Mouse (Mus musculus): Measurements from ENCODE around the gene BC029722. TPM values are rescaled to one million over a fixed set of nuclear protein-coding genes. Genes with fewer than 3 reads are reported as not detected.

Gene BC029722
- total and polyA plus RNA-seq, 3 experiments: 12.4 to 33.8 (median 22.7) TPM

- TF ChIP-seq EP300 (IDR thresholded peaks at IDR 0.05; ENCODE audit: low read length) (no peak), CTCF (conservative IDR thresholded peaks at IDR 0.05 in 1 of 2, IDR thresholded peaks at IDR 0.05 in 1 of 2; ENCODE audit: low read depth in 2 of 2, low read length in 2 of 2) (no peak), USF2 (conservative IDR thresholded peaks at IDR 0.05; ENCODE audit: low read depth, low read length) (no peak), CHD1 (IDR thresholded peaks at IDR 0.05; ENCODE audit: low read depth, low read length) (peak; percentile 60), MXI1 (IDR thresholded peaks at IDR 0.05; ENCODE audit: low read depth, low read length) (peak; percentile 94), RCOR1 (conservative IDR thresholded peaks at IDR 0.05; ENCODE audit: low read depth, low read length) (0 out of 2 replicates have a peak, but pooled peaks have one; percentile 24), E2F4 (IDR thresholded peaks at IDR 0.05; ENCODE audit: insufficient replicate concordance, low read depth, low read length) (0 out of 2 replicates have a peak, but pooled peaks have one; percentile 61), TBP (conservative IDR thresholded peaks at IDR 0.05; ENCODE audit: low read depth, low read length) (peak; percentile 43; the same call in 1 of the 2 replicates), MYC (IDR thresholded peaks at IDR 0.05; ENCODE audit: low read depth, low read length) (peak; percentile 86), ETS1 (conservative IDR thresholded peaks at IDR 0.05; ENCODE audit: low read depth, low read length) (peak; percentile 50; the same call in 1 of the 2 replicates), JUND (conservative IDR thresholded peaks at IDR 0.05; ENCODE audit: low read depth, low read length) (no peak), IRF4 (IDR thresholded peaks at IDR 0.05; ENCODE audit: low read depth, low read length) (peak; percentile 68), POLR2A (IDR thresholded peaks at IDR 0.05; ENCODE audit: low read depth, low read length) (peak; percentile 91), ZNF384 (IDR thresholded peaks at IDR 0.05; ENCODE audit: low read depth, low read length) (no peak), ZMIZ1 (IDR thresholded peaks at IDR 0.05; ENCODE audit: low read depth, low read length) (peak; percentile 95)
Observed at GRCm38 (mm10) chr2:155826630-155827424, 7.6 kb upstream of the BC029722 start, which contains the start of gene Eif6 (continued).

- peaks cover 4 to 38% of the 10 kb centered on the region in 2 experiments; a peak in 3 of 4 replicates for H3K4me1 ChIP-seq (ENCODE audit: control insufficient read depth in 1 of 2, insufficient read depth in 2 of 2)
- peak; percentile 50 for DNase-seq (ENCODE audit: extremely low read depth)
- no peaks in the 10 kb centered on the region for H3K9me3 ChIP-seq (replicated peaks; ENCODE audit: low read length)
Observed at GRCm38 (mm10) chr2:155825904-155826629, 6.8 kb upstream of the BC029722 start.

More at GRCm38 (mm10) chr2:155825904-155826629, 6.8 kb upstream of the BC029722 start:
- Histone ChIP-seq H3K4me3 (replicated peaks in 1 of 3; ENCODE audit: low read depth in 2 of 3, low read length in 2 of 3, poor library complexity in 1 of 3) (peak overlapping the region; percentile 79 to 95 (median 92)), H3K79me2 (replicated peaks; ENCODE audit: control insufficient read depth, extremely low read depth, insufficient read depth, poor library complexity, severe bottlenecking) (peaks cover 31% of the 10 kb centered on the region), H3K4me2 (ENCODE audit: insufficient read depth, low read depth, poor library complexity, severe bottlenecking) (peak overlapping the region; percentile 81), H3K27ac (ENCODE audit: insufficient read depth, low read depth) (peak overlapping the region; percentile 47), H3K36me3 (replicated peaks in 1 of 2; ENCODE audit: control insufficient read depth in 1 of 2, insufficient read depth in 1 of 2, low read length in 1 of 2) (peaks cover 29 to 33% of the 10 kb centered on the region in 2 experiments), H3K27me3 (replicated peaks) (no peaks in the 10 kb centered on the region), H3K9ac (ENCODE audit: insufficient read depth, low read depth) (peak overlapping the region; percentile 95)
- dilution Hi-C loops (cut with MboI; ENCODE audit: extremely low pct_ligation_motif_present, extremely low pct_unique_long_range_greater_than_20kb, low sequenced_read_pairs) (no loop called here), in situ Hi-C loops (cut with MboI; ENCODE audit: low pct_ligation_motif_present, low pct_unique_long_range_greater_than_20kb, low sequenced_read_pairs) (loop anchor here (25.0 kb wide), 1 partner anchor 311 kb away; the partner anchor contains the start of genes Gm28036, Nfs1 and Romo1)
- no peak for TF ChIP-seq MYC (IDR thresholded peaks at IDR 0.05; ENCODE audit: low read depth, low read length)
- peak; percentile 42; the same call in 1 of the 2 replicates for TF ChIP-seq NRF1 (IDR thresholded peaks at IDR 0.05; ENCODE audit: low read depth, low read length)

Data from CH12.LX (cell line).